Mouse (Mus musculus) mouse embryonic stem cell (cell line): ENCODE measurements around the gene Foxp1.

ENCODE experiments used
- in situ Hi-C, 2 experiments: fragments of 300-500 bp; cut with MboI; formaldehyde crosslinking; loops; 1 replicate in 1 of 2; 3 replicates in 1 of 2; pipeline ENCODE4 v1.14.3; 2019 to 2020; ENCODE audit warnings: low sequenced_read_pairs in 2 of 2, low pct_unique_long_range_greater_than_20kb in 1 of 2, mixed read lengths in 1 of 2; ENCODE audit not compliant: unreplicated experiment in 1 of 2

Gene Foxp1

GRCm38 (mm10) chr6:98998971-98999932 lies 523.3 kb downstream of the Foxp1 start:
- in situ Hi-C loops, result no loop called here

- in situ Hi-C loops, result no loop called here
Measured at GRCm38 (mm10) chr6:98997742-98998141, 524.8 kb downstream of the Foxp1 start.

GRCm38 (mm10) chr6:98996822-98997221 lies 525.7 kb downstream of the Foxp1 start:
- in situ Hi-C loops, result no loop called here

- in situ Hi-C loops, result no loop called here
Measured at GRCm38 (mm10) chr6:98996346-98996745, 526.2 kb downstream of the Foxp1 start.

- in situ Hi-C loops, result no loop called here
Measured at GRCm38 (mm10) chr6:98995681-98996080, 526.8 kb downstream of the Foxp1 start.

- in situ Hi-C loops, result no loop called here
Measured at GRCm38 (mm10) chr6:98994902-98995301, 527.6 kb downstream of the Foxp1 start.

- in situ Hi-C loops, result no loop called here
Measured at GRCm38 (mm10) chr6:98994104-98994787, 528.3 kb downstream of the Foxp1 start.

- in situ Hi-C loops, result no loop called here
Measured at GRCm38 (mm10) chr6:98993231-98993630, 529.3 kb downstream of the Foxp1 start.

- in situ Hi-C loops, result no loop called here
Measured at GRCm38 (mm10) chr6:98992772-98993147, 529.8 kb downstream of the Foxp1 start.

GRCm38 (mm10) chr6:98991900-98992771 lies 530.4 kb downstream of the Foxp1 start:
- in situ Hi-C loops, result no loop called here

GRCm38 (mm10) chr6:98987533-98988169 lies 534.9 kb downstream of the Foxp1 start:
- in situ Hi-C loops, result no loop called here

GRCm38 (mm10) chr6:98985452-98985851 lies 537.1 kb downstream of the Foxp1 start:
- in situ Hi-C loops, result no loop called here

- in situ Hi-C loops, result no loop called here
Measured at GRCm38 (mm10) chr6:98984626-98985025, 537.9 kb downstream of the Foxp1 start.

GRCm38 (mm10) chr6:98984026-98984425 lies 538.5 kb downstream of the Foxp1 start:
- in situ Hi-C loops, result no loop called here

GRCm38 (mm10) chr6:98983311-98983838 lies 539.1 kb downstream of the Foxp1 start:
- in situ Hi-C loops, result no loop called here

GRCm38 (mm10) chr6:98981265-98981664 lies 541.3 kb downstream of the Foxp1 start:
- in situ Hi-C loops, result no loop called here

- in situ Hi-C loops, result no loop called here
Measured at GRCm38 (mm10) chr6:98980432-98980831, 542.1 kb downstream of the Foxp1 start.

GRCm38 (mm10) chr6:98980001-98980400 lies 542.5 kb downstream of the Foxp1 start:
- in situ Hi-C loops, result no loop called here
